Mouse (Mus musculus) kidney, postnatal 36 days (tissue): Measurements from ENCODE around the gene Dera.
A peak's percentile ranks its signal among the peaks of the same experiment; 100 is the strongest.

Experiments
- DNase-seq, 2 experiments: peaks; one replicate each; pipeline ENCODE4 v3.0.0; 2021 to 2022; ENCODE audit warnings: mixed read lengths in 2 of 2

Dera gene

DNA sequence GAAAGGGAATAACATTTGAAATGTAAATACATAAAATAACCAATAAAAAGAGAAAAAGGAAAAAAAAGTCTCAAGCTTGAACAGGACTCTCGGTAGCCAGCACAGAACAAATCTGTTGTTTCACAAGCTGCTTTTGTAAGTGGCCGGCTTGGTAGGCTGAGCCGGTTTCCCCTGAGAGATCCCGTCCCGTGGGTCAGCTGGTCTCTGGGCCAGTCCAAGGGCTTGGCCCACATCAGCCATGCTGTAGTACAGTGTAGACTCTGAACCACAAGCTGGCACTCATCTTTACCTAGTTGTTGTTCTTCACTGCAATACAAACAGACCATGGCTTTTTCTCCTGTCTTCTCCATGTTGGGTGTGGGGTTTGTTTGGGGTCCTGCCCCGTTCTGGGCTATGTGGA is 53.0 kb downstream of the Dera start:
- DNase-seq, result peak in 1 of 2 experiments; percentile 4

DNA sequence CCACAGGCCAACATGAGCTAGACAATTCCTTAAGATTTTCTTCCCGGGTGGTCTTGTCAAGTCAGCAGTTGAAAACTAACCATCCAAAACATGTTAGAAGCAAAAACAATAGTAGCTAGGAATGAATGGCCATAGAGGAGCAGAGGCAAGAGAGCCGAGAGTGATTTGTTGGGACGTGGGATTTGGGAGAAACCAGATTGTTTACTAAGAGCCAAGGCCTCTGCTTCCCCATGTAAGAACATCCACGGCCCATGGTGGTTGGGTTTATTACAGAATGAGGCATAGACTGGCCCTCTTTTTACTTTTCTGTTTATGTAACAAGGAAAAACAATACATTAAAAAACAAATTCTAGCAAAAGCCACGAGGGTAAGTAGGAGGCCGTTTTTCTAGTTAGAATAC is 54.4 kb downstream of the Dera start:
- DNase-seq, result no peak

DNA sequence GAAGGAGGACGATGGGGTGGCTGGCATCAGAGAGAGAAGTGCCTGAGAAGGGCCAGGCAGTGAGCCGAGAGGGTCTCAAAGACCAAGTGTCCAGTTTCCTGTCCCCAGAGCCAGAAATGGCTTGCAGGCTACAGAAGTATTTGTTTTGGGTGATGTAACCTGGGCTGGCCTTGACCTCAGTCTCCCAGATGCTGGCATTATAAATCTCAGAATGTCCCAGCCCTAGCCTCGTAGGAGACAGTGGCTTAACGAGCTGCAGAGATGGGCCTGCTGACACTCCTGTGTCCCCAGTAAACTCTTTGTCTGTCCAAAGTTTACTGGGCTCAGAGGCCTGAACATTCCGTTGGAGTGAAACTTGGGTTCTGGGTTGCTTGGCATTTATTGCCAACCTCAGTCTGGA is 55.8 kb downstream of the Dera start:
- peak in 1 of 2 experiments; percentile 5 for DNase-seq

DNA sequence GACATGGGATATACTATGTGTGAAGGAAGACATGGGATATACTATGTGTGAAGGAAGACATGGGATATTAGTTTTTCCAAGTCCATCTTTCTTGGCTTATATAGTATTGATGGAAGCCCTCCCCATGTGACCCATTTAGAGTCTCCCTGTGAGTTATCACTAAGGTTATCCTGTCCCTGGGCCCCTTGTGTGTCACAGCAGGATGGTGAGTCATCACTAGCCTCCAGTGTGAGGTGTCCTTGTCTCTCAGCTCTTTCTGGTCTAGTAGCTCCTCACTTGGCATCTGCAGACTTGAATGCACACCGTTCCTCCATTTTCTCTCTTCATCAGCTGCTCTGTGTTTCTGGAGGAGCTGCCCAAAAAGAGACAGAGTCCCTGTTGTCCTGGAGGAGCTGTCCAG is 59.7 kb downstream of the Dera start:
- no peak for DNase-seq

DNA sequence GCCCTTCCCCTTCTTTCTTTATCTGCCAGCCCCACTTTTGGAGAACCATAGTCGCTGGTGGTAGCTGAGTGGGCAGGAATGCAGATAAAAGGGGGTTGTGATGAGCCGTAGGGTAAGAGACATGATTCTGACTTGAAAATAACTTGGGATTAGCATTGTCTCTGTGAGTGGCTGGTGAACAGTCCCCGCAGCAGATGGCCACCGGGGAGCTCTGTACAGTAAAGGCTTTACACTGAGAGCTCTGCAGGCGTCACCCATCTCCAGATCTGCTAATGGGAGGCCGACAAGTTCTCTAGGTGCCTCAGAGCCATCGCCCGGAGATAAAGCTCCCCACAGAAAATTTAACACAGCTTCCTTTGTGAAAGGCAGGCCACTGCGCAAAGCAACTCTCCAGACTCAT is 62.2 kb downstream of the Dera start:
- DNase-seq, result no peak

DNA sequence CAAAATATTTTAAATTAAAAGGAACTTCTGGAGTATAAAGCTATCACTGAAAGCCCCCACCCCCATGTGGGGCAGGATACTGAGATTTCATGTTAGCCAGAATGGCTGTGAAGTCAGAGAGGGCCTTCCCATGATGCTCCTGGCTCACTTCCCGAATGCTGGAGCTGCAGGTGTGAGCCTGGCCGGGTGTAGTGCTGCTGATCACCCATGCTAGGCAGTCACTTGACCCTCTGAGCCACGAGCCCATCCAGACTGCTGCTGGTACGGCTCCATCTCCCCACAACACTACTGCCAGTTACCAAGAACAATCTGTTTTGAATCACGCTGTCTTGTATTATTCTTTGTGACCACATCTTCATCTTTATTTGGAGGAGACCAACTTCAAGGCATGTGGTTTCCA is 68.2 kb downstream of the Dera start:
- no peak for DNase-seq

DNA sequence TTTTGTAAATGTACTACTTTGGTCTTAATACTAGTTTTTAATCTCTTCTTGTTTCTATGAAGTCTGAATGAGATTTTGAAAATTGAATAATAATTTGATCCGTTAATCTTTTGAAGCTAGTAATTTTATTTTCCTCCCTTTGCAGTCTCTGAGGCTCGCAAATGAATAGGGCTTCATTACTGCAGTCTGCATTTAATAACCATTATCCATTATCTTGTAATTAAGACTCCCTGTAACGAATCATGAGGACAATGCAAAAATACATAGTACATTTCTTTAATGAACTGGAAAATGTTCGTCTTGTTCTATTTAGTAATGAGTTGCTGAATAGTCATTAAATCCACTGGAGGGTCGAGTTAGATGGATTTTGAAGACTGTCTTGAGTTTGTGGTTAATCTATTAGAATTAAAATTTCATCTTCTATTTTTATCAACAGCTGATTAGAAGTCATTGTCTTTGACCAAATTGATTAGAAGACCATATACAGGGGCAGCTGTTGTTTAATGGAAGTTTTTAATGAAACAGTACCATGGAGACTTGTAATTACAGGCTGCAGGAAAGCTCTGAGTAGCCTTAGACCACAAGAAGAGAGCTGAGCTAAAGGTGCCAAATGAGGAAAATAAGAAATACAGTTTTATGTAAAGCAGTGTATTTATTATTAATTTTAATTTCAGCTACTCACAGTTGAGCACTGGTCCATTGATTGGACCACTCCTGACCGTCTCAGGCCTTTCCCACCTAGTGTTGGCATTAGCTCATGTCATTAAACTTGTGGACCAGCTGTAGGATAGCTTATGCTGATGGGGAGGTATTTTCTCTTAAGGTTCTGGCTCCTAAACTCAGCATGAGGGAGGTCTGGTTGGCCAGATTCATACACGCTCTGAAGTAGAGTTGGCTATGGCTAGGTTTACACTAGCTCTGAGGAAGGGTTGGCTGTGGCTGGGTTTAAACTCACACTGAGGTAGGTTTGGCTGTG is 70.0 kb downstream of the Dera start:
- DNase-seq, result no peak

DNA sequence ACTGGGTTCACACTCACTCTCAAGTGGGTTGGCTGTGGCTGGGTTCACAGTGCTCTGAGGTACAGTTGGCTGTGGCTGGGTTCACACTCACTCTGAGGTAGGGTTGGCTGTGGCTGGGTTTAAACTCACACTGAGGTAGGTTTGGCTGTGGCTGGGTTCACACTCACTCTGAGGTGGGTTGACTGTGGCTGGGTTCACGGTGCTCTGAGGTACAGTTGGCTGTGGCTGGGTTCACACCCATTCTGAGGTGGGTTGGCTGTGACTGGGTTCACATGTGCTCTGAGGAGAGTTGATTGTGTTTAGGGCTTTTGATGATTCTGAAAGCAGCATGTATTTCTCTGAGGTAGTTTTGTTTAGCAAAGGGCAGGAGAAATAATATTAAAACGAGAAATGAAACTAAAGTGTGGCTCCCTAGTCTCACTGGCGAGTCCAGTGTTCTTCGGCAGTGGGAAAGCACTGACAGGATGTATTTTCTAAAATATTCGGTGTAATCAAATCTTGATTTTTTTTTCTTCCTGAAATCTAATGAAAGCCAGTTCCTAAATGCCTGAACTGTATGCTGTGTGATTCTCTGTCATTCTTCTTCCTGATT is 70.8 kb downstream of the Dera start:
- DNase-seq, result no peak

DNA sequence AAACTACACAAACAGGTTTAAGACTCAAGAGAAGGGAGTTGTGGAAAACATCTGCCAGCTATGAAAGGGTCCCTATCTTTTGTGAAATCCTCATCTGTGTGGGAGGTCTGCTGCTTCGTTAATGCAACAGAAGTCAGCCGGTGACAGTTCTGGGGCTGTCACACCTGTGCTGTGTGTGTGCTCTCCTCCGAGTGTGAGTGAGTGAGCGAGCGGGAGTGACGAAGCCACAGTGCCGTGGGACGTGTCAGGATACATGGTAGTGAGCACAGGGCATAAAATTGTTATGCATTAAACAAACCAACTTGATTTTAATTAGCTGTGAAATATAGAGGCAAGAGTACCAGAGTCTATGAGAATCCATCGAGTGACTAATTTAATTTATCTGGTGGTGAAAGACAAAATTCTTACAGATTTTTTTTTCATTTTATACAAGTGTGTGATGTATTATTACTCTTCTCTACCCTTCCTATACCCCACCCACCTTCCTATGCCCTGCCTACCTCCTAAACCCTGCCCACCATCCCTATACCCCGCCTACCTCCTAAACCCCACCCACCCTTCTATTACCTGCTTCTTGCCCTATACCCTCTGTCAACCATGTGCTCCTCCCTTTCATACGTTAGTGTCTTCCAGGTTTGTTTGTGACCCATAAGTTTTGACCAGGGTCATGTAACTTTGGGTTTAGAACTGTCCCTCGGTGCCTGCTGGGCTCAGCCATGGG is 74.9 kb downstream of the Dera start:
- no peak for DNase-seq

DNA sequence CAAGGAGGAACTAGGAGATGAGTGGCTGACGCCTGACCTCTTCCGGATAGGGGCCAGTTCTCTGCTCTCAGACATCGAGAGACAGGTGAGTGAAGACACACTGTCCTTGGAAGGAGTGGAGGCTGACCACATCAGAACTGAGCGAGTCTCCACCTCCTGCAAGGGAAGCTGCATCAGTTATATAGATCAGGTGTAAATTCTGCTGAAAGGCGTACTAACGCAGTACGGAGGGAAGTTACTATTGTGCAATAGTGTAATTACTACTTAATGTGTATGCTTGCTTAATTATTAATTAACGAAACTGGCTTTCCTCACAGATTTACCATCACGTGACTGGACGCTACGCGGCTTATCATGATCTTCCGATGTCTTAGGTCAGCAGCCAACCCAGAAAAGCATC is 82.5 kb downstream of the Dera start:
- DNase-seq, result no peak

DNA sequence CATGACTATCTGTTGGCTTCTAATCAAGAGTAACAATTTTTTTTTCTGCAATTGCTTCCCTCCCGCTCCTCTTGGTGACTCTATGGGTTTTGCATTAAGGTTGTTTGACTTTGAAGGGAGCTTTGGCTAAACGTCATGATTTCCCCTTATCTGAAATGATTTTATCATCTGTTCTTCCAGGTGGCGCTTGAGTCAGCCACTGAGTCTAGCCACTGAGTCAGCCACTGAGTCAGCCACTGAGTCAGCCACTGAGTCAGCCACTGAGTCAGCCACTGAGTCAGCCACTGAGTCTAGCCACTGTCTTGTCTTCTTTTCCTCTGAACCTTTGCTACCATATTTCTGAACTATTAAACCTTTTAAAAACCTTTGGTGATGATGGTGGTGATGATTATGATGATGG is 89.0 kb downstream of the Dera start:
- no peak for DNase-seq

DNA sequence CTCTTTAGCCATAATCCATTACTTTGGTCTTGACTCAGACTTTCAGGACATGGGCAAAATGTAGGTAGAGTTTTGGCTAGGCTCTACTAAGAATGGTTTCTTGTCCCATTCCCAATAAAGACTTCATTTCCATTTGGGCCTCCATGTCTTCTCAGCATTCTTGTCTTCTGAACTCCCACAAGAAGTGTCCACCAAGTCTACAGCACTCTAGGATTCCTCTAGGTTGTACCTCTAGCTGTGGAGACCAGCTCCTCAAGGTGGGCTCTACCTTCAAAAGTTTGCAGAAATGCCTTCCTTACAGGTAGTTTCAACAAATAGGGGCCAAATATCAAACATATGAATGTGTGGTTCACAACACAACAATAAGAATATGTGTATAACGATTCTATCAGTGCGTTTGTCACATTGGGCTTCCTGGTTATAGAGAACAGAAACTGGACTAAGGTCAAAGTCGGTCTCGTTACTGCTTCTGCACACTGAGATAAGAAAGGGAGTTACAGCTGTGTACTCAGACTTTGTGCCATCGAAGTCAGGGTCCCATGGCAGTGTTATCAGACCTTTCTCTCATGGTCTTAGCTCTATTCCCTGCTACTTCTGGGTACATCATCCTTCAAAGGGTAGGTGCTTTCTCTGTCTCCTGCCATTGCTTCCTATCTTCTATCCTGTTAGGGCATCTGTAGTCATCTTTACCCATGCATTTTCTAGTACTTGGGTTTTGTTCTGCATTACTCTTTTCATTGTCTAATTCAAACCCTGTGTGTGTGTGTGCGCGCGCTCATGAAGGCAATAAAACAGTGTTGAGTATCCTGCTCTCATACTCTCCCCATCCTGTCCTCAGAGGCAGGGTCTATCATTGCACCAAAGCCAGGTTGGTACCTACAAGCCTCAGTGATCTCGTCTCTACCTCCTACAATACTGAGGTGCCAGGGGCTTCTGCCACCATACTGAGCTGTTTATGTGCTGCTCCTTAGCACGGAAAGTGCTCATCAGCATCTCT is 103.2 kb downstream of the Dera start:
- no peak for DNase-seq

DNA sequence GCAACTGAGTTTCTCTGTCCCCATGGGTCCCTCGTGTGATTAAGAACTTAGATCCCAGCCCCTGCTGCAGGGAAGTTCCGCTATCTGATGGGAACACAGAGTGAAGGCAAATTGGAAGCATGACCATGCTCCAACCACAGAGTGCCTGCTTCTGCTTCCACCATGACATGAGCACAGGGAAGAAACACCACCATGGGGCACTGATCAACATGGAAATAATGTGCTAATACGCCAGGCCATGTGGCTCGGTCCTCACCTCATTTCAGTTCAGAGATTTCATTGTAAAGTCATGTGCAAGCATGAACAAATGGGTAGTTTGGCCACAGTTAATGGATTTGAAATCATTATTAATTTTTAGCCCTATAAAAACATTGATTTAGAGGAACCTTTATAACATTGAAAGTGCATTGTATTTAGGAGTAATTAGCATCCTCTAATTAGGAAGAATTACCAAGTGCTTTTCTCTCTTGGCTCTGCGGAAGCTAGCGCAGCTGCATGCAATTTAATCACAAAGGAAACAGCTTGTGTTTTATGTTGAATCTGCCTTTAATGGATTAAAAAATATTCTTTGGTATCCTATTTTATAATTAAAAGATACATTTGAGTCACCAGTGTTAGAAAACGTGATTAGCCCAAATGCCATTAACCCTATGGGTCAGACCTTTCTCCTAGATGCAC is 115.7 kb downstream of the Dera start:
- DNase-seq, result no peak

DNA sequence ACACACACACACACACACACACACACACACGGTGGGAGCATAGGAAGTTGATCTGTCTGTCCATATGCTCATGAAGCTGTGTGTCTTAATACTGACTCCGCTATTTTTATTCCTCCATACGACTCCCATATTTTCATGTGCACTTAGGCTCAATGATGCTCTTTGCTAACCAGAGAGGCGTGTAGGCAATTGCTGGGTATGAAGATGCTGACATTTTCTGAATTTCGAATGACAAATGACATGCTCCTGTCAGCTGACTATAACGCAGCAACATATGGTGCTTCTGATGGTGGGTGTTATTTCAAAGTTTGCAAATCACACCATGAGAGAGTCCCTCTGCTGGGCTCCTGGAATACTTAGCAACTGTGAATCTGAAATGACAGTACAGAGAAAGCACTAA is 116.3 kb downstream of the Dera start:
- no peak for DNase-seq

DNA sequence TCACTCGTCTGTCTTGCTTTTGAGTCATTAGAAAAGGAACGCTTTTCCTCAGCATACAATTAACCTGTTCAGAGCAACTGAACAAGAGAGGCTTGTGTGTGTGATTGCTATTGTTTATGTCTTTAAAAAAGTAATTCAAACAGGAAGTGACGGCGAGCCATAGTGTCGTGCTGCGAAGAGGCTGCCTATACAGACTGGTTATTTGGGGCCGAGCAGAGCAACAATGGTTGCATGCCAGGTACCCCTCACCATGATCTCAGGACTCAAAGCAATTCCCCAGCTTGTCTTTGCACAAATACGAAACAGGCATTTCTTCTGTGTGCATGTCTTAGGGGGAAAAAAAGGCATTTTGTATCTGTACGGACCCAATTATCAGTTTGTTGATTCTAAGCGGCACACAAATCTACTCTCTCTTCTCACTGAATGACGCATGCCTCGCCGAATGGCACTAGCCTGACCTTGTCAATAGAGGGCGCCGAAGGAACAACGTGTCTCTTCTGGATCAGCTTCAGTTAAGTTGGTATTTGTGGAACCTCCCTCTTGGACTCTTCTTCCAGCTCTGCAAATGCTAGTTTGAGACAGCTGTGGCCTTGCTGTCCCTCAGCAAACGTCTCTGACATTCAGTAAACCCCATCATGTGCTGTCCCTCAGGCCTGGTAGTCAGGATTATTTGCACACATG is 117.8 kb downstream of the Dera start:
- DNase-seq, result peak; percentile 34 to 73

DNA sequence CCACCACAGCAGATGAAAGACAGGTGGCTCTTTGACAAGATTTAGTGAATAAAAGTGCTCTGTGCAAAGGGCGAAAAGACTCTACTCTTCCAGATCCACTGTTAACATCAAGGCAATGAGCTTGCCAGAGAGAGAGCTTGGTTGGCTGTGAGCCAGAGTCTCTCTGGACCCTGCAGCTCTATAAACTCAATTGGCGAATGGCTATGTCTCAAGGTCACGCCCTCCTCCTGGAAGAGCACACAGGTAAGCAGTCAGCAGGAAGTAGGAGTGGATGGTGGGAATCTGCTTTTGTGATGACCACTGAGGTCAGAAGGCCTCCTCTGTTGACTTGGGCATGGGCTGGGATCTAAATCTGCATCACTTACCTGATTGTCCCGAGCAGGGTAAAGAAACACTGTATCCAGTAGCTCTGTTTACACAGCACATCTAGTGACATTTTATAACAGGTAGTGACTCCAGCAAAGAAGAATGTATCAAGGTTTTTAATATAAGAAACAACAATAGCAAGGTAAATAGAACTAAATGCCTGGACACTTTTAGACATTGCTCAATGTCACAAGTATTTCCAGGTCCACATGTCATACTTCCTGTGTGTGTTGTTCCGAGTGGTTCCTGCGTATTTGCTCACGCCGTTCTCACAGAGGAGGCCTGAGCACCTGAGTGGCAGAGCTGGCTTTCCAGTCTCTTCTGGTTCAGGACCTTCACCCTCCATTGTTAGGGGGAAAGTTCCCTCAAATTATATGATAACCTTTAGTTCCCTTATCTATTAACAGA is 120.3 kb downstream of the Dera start:
- peak; percentile 2 to 28 for DNase-seq

DNA sequence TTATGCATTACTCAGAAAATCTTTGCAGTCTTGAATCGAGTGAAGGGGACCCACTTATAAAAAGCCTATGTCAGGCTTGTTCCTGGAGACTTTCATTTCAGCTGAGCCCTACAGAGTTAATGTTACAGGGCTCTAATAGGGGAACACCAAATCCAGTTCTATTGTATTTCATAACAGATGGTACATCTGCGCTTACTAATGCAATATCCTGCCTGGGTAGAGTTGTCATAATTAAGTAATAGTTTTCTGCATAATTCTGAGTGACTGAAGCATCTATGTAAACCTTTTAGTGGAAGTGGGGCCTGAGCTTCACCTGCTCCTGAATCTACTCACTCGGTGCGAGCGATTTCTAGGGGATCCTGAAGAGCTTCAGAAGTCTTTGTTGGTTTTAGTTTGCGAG is 131.3 kb downstream of the Dera start:
- DNase-seq, result no peak

DNA sequence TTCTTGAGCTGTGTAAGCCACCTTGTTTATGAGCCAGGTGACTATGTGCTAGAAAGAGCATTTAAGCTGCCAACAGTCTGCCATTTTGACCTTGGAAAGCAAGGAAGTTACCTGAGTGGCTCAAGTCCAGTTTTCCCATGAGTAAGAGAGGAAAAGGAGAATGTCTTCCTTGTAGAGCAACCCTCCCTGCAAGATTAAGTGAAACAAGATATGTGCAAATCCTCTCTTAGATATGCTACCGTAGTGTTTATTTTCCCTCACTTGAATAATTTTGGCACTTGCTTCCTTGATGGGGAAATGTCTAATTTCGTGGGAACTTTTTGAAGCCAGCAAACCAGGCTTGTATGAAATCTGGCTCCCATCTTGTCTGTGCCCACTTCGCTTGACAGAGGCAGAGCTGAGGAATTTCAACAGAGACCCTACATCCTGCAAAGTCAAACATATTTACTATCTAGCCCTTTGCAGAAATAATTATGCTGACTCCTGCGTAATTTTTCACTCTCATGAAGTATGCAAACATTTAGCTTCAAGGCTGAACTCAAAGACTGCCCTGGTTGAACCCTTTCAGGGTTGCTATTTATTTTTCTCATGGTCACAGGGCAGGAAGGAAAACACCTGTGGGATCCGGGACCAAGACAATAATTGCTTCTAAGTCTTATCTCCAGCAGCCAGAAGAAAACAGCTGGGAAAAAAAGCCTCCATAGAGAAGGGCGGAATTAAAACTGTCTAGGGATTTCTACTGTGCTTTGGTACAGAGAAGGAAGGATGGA is 132.0 kb downstream of the Dera start:
- no peak for DNase-seq

DNA sequence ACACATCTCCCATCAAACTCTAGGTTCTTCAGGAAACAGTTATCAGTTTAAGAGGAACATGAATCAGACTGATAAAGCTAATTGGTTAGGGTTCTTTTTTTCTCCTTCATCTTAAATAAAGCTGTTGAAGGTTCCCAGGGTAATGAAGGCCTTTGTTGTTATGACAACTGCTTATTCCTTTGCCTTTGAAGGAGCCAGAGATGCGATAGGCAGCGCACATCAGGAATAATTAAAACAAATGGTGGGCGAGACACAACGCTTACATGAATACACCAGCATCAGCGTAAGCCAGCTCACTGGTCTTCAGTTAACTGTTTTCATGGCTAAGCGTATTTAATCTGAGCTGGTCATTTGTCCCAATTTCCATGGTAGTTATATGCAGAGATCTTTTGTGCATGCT is 132.9 kb downstream of the Dera start:
- no peak for DNase-seq

DNA sequence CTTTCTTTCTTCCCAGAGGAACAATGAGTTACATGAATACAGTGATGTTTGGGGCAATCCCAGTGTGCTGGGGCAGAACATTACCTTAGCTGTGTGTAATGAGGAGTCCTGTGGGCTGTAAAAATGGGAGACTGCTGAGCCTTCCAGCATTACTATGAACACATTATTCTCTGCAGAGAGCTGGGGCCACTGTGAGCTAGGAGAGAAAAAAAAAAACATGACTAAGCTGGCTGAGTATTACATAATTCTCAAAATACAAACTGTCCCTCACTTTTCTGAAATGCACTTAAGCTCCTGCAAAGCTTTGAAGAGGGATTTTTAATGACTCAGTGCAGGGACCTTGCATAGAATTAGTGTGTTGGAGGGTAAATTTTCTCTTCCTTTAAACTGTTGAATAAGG is 143.3 kb downstream of the Dera start:
- DNase-seq, result no peak
